Comparison of ENCODE assay signal across 28 mouse cellular contexts in genomic region chr3:123185238-123185925, GRCm38 (mm10). TPM values are rescaled to one million over a fixed set of nuclear protein-coding genes. Genes with fewer than 3 reads are reported as not detected.
A peak's percentile ranks its signal among the peaks of the same experiment; 100 is the strongest.
DNase-seq lines count a peak whose midpoint lies in the region; ATAC-seq and TF ChIP-seq lines count a peak whose summit lies in the region.
"Had no signal": no experiment of that assay in that cellular context is flagged by ENCODE, and none has a peak within 500 bp of the region (broad histone marks: within the 10 kb centered on the region; RNA-seq: fewer than 3 reads in every experiment).

No protein-coding gene starts in this region.

- TF ChIP-seq CTCF in intestine, postnatal 0 days (IDR thresholded peaks at IDR 0.05; ENCODE audit: low read depth), result no peak

- H3K4me1 ChIP-seq in intestine, embryonic 14.5 days (replicated peaks; ENCODE audit: control insufficient read depth, insufficient read depth, low read length), result peaks cover 7% of the 10 kb centered on the region; the same call in 1 of the 2 replicates
- H3K4me1 ChIP-seq in intestine, postnatal 0 days (replicated peaks; ENCODE audit: control insufficient read depth, insufficient read depth, low read length), result no peaks in the 10 kb centered on the region
- H3K4me1 ChIP-seq in intestine, embryonic 15.5 days (replicated peaks), result no peaks in the 10 kb centered on the region; the same call in 1 of the 2 replicates
- H3K4me1 ChIP-seq in stomach, embryonic 15.5 days, result no peaks in the 10 kb centered on the region
- peaks cover 7% of the 10 kb centered on the region for H3K4me1 ChIP-seq in forebrain, embryonic 15.5 days
- H3K4me1 ChIP-seq: forebrain, embryonic 12.5 days; liver, embryonic 15.5 days; midbrain, embryonic 15.5 days; neural tube, embryonic 13.5 days had no signal

- H3K4me2 ChIP-seq in intestine, embryonic 14.5 days (ENCODE audit: low read length), result no peak overlapping the region
- H3K4me2 ChIP-seq in intestine, postnatal 0 days (replicated peaks; ENCODE audit: low read depth), result no peak overlapping the region
- no peak overlapping the region for H3K4me2 ChIP-seq in intestine, embryonic 15.5 days (replicated peaks)
- H3K4me2 ChIP-seq in stomach, embryonic 15.5 days, result no peak overlapping the region
- no peak overlapping the region for H3K4me2 ChIP-seq in forebrain, embryonic 15.5 days (replicated peaks)
- H3K4me2 ChIP-seq: embryonic facial prominence, embryonic 13.5 days; forebrain, embryonic 12.5 days; heart, embryonic 13.5 days; hindbrain, embryonic 13.5 days; liver, embryonic 15.5 days; midbrain, embryonic 15.5 days; neural tube, embryonic 13.5 days had no signal

- 55% methylated on average over 10 of the region's 10 CpGs for WGBS in intestine, embryonic 14.5 days
- 69% methylated on average over 10 of the region's 10 CpGs for WGBS in intestine, postnatal 0 days
- WGBS in intestine, embryonic 15.5 days, result 57% methylated on average over 10 of the region's 10 CpGs
- 51% methylated on average over 10 of the region's 10 CpGs for WGBS in stomach, embryonic 15.5 days
- 83% methylated on average over 10 of the region's 10 CpGs for WGBS in forebrain, embryonic 15.5 days

- H3K27me3 ChIP-seq in intestine, embryonic 14.5 days (replicated peaks; ENCODE audit: control insufficient read depth, insufficient read depth, low read length), result no peaks in the 10 kb centered on the region
- no peaks in the 10 kb centered on the region for H3K27me3 ChIP-seq in intestine, postnatal 0 days (replicated peaks; ENCODE audit: control insufficient read depth, insufficient read depth, low read length)
- H3K27me3 ChIP-seq in intestine, embryonic 15.5 days (replicated peaks), result no peaks in the 10 kb centered on the region
- no peaks in the 10 kb centered on the region for H3K27me3 ChIP-seq in stomach, embryonic 15.5 days (replicated peaks)
- H3K27me3 ChIP-seq in forebrain, embryonic 15.5 days, result no peaks in the 10 kb centered on the region
- H3K27me3 ChIP-seq: embryonic facial prominence, embryonic 13.5 days; forebrain, embryonic 12.5 days; heart, embryonic 13.5 days; hindbrain, embryonic 13.5 days; liver, embryonic 15.5 days; midbrain, embryonic 15.5 days; neural tube, embryonic 13.5 days had no signal

- H3K4me3 ChIP-seq in intestine, embryonic 14.5 days (ENCODE audit: low read depth, low read length), result no peak overlapping the region
- H3K4me3 ChIP-seq in intestine, postnatal 0 days (ENCODE audit: low read depth, low read length), result no peak overlapping the region
- H3K4me3 ChIP-seq in intestine, embryonic 15.5 days (replicated peaks), result no peak overlapping the region
- H3K4me3 ChIP-seq in stomach, embryonic 15.5 days (replicated peaks), result no peak overlapping the region
- H3K4me3 ChIP-seq in forebrain, embryonic 15.5 days, result no peak overlapping the region
- H3K4me3 ChIP-seq: embryonic facial prominence, embryonic 13.5 days; erythroblast, embryonic 14.5 days; forebrain, embryonic 12.5 days; heart, embryonic 13.5 days; hindbrain, embryonic 13.5 days; limb, embryonic 10.5 days; liver, embryonic 15.5 days; midbrain, embryonic 15.5 days; myocyte; neural tube, embryonic 13.5 days had no signal

- ATAC-seq in intestine, embryonic 14.5 days (replicated peaks; ENCODE audit: low FRiP score, low TSS enrichment, low read depth), result no peak
- no peak for ATAC-seq in intestine, postnatal 0 days
- peak; percentile 17; the same call in 1 of the 2 replicates for ATAC-seq in intestine, embryonic 15.5 days
- ATAC-seq in stomach, embryonic 15.5 days (ENCODE audit: insufficient read depth, low FRiP score, low read depth), result no peak
- no peak for ATAC-seq in forebrain, embryonic 15.5 days (replicated peaks)
- ATAC-seq: midbrain, embryonic 15.5 days had no signal

- DNase-seq in intestine, embryonic 14.5 days (ENCODE audit: low spot score), result no peak
- peak; percentile 40 to 50 for DNase-seq in kidney, postnatal 4 days
- no peak for DNase-seq in kidney, adult 18-20 months
- DNase-seq: adrenal gland, postnatal 25 days; cerebellum, adult 8-10 months; cerebellum, postnatal 36 days; embryo, embryonic 11 days; gastrocnemius, postnatal 10 days; heart, postnatal 14 days; liver; lung, postnatal 36 days; retina, postnatal 1 day; right cerebral cortex, postnatal 25 days; spleen, adult 18-20 months had no signal

- no peaks in the 10 kb centered on the region for H3K36me3 ChIP-seq in intestine, embryonic 14.5 days (ENCODE audit: control insufficient read depth, insufficient read depth, low read length)
- no peaks in the 10 kb centered on the region for H3K36me3 ChIP-seq in intestine, postnatal 0 days (ENCODE audit: control insufficient read depth, insufficient read depth)
- H3K36me3 ChIP-seq in intestine, embryonic 15.5 days, result no peaks in the 10 kb centered on the region
- H3K36me3 ChIP-seq in stomach, embryonic 15.5 days, result no peaks in the 10 kb centered on the region
- no peaks in the 10 kb centered on the region for H3K36me3 ChIP-seq in forebrain, embryonic 15.5 days
- H3K36me3 ChIP-seq: embryonic facial prominence, embryonic 13.5 days; forebrain, embryonic 12.5 days; heart, embryonic 13.5 days; hindbrain, embryonic 13.5 days; limb, embryonic 10.5 days; liver, embryonic 15.5 days; midbrain, embryonic 15.5 days; neural tube, embryonic 13.5 days had no signal

- H3K9me3 ChIP-seq in intestine, embryonic 14.5 days (ENCODE audit: control insufficient read depth, low read length), result no peaks in the 10 kb centered on the region
- no peaks in the 10 kb centered on the region for H3K9me3 ChIP-seq in intestine, postnatal 0 days (ENCODE audit: control insufficient read depth)
- no peaks in the 10 kb centered on the region for H3K9me3 ChIP-seq in intestine, embryonic 15.5 days
- H3K9me3 ChIP-seq in stomach, embryonic 15.5 days, result no peaks in the 10 kb centered on the region
- H3K9me3 ChIP-seq in forebrain, embryonic 15.5 days, result no peaks in the 10 kb centered on the region
- H3K9me3 ChIP-seq: embryonic facial prominence, embryonic 13.5 days; forebrain, embryonic 12.5 days; heart, embryonic 13.5 days; hindbrain, embryonic 13.5 days; limb, embryonic 10.5 days; liver, embryonic 15.5 days; midbrain, embryonic 15.5 days; neural tube, embryonic 13.5 days had no signal

- no peak overlapping the region for H3K9ac ChIP-seq in intestine, embryonic 14.5 days (ENCODE audit: low read length)
- no peak overlapping the region for H3K9ac ChIP-seq in intestine, postnatal 0 days (ENCODE audit: low read depth, low read length)
- H3K9ac ChIP-seq in intestine, embryonic 15.5 days, result no peak overlapping the region
- no peak overlapping the region for H3K9ac ChIP-seq in stomach, embryonic 15.5 days
- no peak overlapping the region for H3K9ac ChIP-seq in forebrain, embryonic 15.5 days (replicated peaks)
- H3K9ac ChIP-seq: embryonic facial prominence, embryonic 13.5 days; forebrain, embryonic 12.5 days; heart, embryonic 13.5 days; hindbrain, embryonic 13.5 days; liver, embryonic 15.5 days; midbrain, embryonic 15.5 days; neural tube, embryonic 13.5 days had no signal

- peak overlapping the region; percentile 45 for H3K27ac ChIP-seq in intestine, embryonic 14.5 days (ENCODE audit: low read depth)
- no peak overlapping the region for H3K27ac ChIP-seq in intestine, postnatal 0 days (ENCODE audit: low read depth, low read length)
- H3K27ac ChIP-seq in intestine, embryonic 15.5 days, result peak overlapping the region; percentile 54; the same call in 1 of the 2 replicates
- peak overlapping the region; percentile 70; the same call in 1 of the 2 replicates for H3K27ac ChIP-seq in stomach, embryonic 15.5 days
- no peak overlapping the region for H3K27ac ChIP-seq in forebrain, embryonic 15.5 days (replicated peaks)
- H3K27ac ChIP-seq: embryonic facial prominence, embryonic 13.5 days; forebrain, embryonic 12.5 days; heart, embryonic 13.5 days; hindbrain, embryonic 13.5 days; limb, embryonic 10.5 days; liver, embryonic 15.5 days; midbrain, embryonic 15.5 days; neural tube, embryonic 13.5 days had no signal

RNA-seq across cellular contexts. Expression of gene Synpo2, which starts 50.6 kb away (rescaled TPM):
- 56.2 and 61.7 TPM in 2 replicates for polyA plus RNA-seq in intestine, embryonic 14.5 days (2014; fragmentation: Nextera tagmentation; extraction: Ambion mirVana)
- polyA plus RNA-seq in intestine, postnatal 0 days (2015; fragmentation: Nextera tagmentation; extraction: Ambion mirVana), result 23.9 and 25.3 TPM in 2 replicates
- 31.2 and 36.8 TPM in 2 replicates for polyA plus RNA-seq in intestine, embryonic 15.5 days (2015; fragmentation: Nextera tagmentation; extraction: Ambion mirVana)
- polyA plus RNA-seq in stomach, embryonic 15.5 days (2015; fragmentation: Nextera tagmentation; extraction: Ambion mirVana), result 28.0 and 33.2 TPM in 2 replicates
- polyA plus RNA-seq in forebrain, embryonic 15.5 days (2015; fragmentation: Nextera tagmentation; extraction: Ambion mirVana), result 0.86 and 1.7 TPM in 2 replicates
- polyA plus RNA-seq: erythroblast, embryonic 14.5 days had no signal

Comparison
In these comparisons a context has a peak if more than half of its experiments do, and no peak if none do; other contexts are left out.
1. DNase-seq: peak in kidney, postnatal 4 days (2 of 2); none in intestine, embryonic 14.5 days (single experiment) and kidney, adult 18-20 months (single experiment).
2. H3K27ac ChIP-seq: peak in intestine, embryonic 14.5 days (single experiment), intestine, embryonic 15.5 days (single experiment) and stomach, embryonic 15.5 days (single experiment); none in intestine, postnatal 0 days (single experiment) and forebrain, embryonic 15.5 days (single experiment).